In the genomic region with DNA sequence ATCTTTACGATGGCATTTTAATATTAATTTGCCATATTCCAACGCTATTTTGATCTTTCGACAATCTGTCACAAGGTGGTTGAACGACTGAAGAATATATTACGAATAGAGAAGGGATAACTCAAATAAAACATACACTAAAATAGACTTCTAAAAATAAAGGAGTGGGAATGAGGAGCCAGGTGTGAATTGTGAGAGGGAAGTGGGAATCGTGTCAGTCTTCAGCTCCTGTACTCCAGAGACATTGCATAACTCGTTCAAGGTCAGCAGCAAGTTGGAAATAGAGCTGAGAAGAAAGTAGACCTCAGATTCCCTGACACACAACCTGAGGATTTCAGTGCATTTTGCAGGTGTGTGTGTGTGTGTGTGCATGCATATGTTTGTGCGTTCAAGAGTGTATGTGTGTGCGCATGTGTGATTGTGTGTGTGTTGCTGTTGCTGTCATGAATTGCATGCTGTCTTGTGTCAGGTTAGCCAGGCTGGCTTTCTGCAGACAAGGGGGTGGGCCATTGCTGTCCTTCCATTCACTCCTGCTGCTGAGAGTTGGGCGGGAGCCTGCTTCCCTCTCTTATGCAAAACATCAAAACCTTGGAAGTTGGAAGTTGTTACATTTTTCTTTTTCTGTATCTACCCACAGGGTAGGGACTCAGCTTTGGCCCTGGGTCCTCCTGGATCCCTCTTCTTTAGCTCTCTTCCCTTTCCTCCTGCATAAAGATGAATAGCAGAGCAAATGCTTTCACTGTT, we compare ENCODE assay signal across 18 mouse cellular contexts. TPM values are rescaled to one million over a fixed set of nuclear protein-coding genes. Genes with fewer than 3 reads are reported as not detected.
"Had no signal": no experiment of that assay in that cellular context is flagged by ENCODE, and none has a peak within 500 bp of the region (broad histone marks: within the 10 kb centered on the region; RNA-seq: fewer than 3 reads in every experiment).

No protein-coding gene starts in this region.

- H3K27ac ChIP-seq: kidney, embryonic 15.5 days; limb, embryonic 10.5 days; liver, embryonic 15.5 days; midbrain, embryonic 10.5 days; neural tube, embryonic 12.5 days had no signal

- H3K4me3 ChIP-seq: kidney, embryonic 15.5 days; limb, embryonic 10.5 days; liver, embryonic 15.5 days; midbrain, embryonic 10.5 days; myocyte; neural tube, embryonic 12.5 days had no signal

- ATAC-seq: intestine, embryonic 16.5 days had no signal

- DNase-seq: kidney, adult 2 months; kidney, postnatal 14 days; lung, embryonic 14.5 days; lung, postnatal 10 days; lung, postnatal 4 days; midbrain, embryonic 14.5 days; right cerebral cortex, adult 18-20 months; spleen, adult 18-20 months; thymus, postnatal 4 days had no signal

RNA-seq across cellular contexts. Expression of a gene that starts 12.5 kb away (rescaled TPM):
- total RNA-seq: megakaryocyte, adult 5-6 weeks; neutrophil, adult 5-6 weeks had no signal
